Mouse (Mus musculus) lung, embryonic 14.5 days (tissue): ENCODE results near the gene Tox2. TPM values are rescaled to one million over a fixed set of nuclear protein-coding genes. Genes with fewer than 3 reads are reported as not detected.
A peak's percentile ranks its signal among the peaks of the same experiment; 100 is the strongest.

Source experiments
- ATAC-seq: fragments of 200-750 bp; cut with Nextera tagmentation; 2 replicates; pipeline ENCODE4 v1.8.0; 2017; ENCODE audit warnings: mild to moderate bottlenecking, moderate TSS enrichment, moderate library complexity; ENCODE audit not compliant: insufficient read depth
- DNase-seq: peaks from one replicate; pipeline ENCODE4 v3.0.0-alpha.2; 2015
- H3K27ac ChIP-seq: fragments of 300-500 bp; sonication (generic); 2 replicates; pipeline ENCODE4 v1.5.1; 2014; ENCODE audit warnings: low read depth, mild to moderate bottlenecking, moderate library complexity
- H3K27me3 ChIP-seq: fragments of 300-500 bp; sonication (generic); 2 replicates; pipeline ENCODE4 v1.6.1; 2014; ENCODE audit warnings: low read length, control low read depth; ENCODE audit not compliant: insufficient read depth
- H3K36me3 ChIP-seq: fragments of 300-500 bp; sonication (generic); 2 replicates; pipeline ENCODE4 v1.6.1; 2014; ENCODE audit warnings: control low read depth; ENCODE audit not compliant: insufficient read depth
- H3K4me1 ChIP-seq: fragments of 300-500 bp; sonication (generic); 2 replicates; pipeline ENCODE4 v1.6.1; 2014; ENCODE audit warnings: antibody characterized with exemption, control low read depth; ENCODE audit not compliant: insufficient read depth
- H3K4me2 ChIP-seq: fragments of 300-500 bp; sonication (generic); 2 replicates; pipeline ENCODE4 v1.6.1; 2014; ENCODE audit warnings: mild to moderate bottlenecking
- H3K4me3 ChIP-seq: fragments of 300-500 bp; sonication (generic); 2 replicates; pipeline ENCODE4 v1.5.1; 2014; ENCODE audit warnings: low read depth, low read length
- H3K9ac ChIP-seq: fragments of 300-500 bp; sonication (generic); 2 replicates; pipeline ENCODE4 v1.6.1; 2014
- H3K9me3 ChIP-seq: fragments of 300-500 bp; sonication (generic); 2 replicates; pipeline ENCODE4 v1.6.1; 2016; ENCODE audit warnings: low read depth, low read length, control low read depth
- CTCF ChIP-seq: IDR thresholded peaks from 2 replicates; pipeline ENCODE4 v1.5.1; 2016; ENCODE audit warnings: antibody characterized with exemption, low read depth
- WGBS: fragments of 180-500 bp; shearing (Covaris S2); extraction: QIAGEN DNeasy Blood & Tissue Kit; methylation state at CpG from one replicate; pipeline ENCODE4 v1.1.7; 2014; 5-methylcytosine and 5-hydroxymethylcytosine counted together
- polyA plus RNA-seq: library from polyadenylated mRNA; unstranded; fragments of >200 nt; fragmentation: Nextera tagmentation; extraction: Ambion mirVana; gene quantifications from 2 replicates; pipeline ENCODE4 v1.2.1, GENCODE M21; 2014

The Tox2 gene
- polyA plus RNA-seq, 1 experiment from 2014 or later: 4.3 TPM

- Histone ChIP-seq H3K4me2 (no peak overlapping the region), H3K9ac (no peak overlapping the region), H3K27me3 (no peaks in the 10 kb centered on the region), H3K27ac (0 out of 2 replicates have a peak overlapping the region, but pooled peaks have one; percentile 21), H3K4me3 (no peak overlapping the region), H3K9me3 (no peaks in the 10 kb centered on the region), H3K36me3 (no peaks in the 10 kb centered on the region), H3K4me1 (peaks cover 9% of the 10 kb centered on the region; the same call in 1 of the 2 replicates)
- no peak for DNase-seq
- ATAC-seq: peak; percentile 15; the same call in 1 of the 2 replicates
- WGBS: 46% methylated on average over 6 of the region's 6 CpGs
- no peak for TF ChIP-seq CTCF
Observed at GRCm38 (mm10) chr2:163195106-163195833, 7.7 kb upstream of the Tox2 start.

DNA sequence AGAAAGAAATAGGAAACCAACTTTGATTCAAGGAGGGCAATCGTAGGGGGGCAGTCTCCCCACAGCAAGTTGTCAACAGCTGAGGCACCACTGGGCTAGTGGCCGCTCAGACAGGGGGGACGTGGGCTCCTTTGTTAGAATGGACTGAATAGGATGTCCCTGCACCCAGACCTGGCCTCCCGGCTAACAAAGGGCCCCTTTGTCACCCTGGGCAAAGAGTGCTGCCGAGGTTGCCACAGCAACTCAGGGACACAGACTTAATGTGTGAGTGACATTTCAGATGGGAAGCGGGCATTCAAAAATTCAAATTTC is 7.1 kb upstream of the Tox2 start:
- ATAC-seq: peak; percentile 73
- H3K9me3 ChIP-seq: no peaks in the 10 kb centered on the region
- H3K4me3 ChIP-seq: no peak overlapping the region
- no peak overlapping the region for H3K9ac ChIP-seq
- H3K27ac ChIP-seq: 0 out of 2 replicates have a peak overlapping the region, but pooled peaks have one; percentile 21
- 0 out of 2 replicates have a peak, but pooled peaks cover 7% of the 10 kb centered on the region for H3K4me1 ChIP-seq
- H3K4me2 ChIP-seq: no peak overlapping the region
- no peak for TF ChIP-seq CTCF
- no peaks in the 10 kb centered on the region for H3K27me3 ChIP-seq
- no peaks in the 10 kb centered on the region for H3K36me3 ChIP-seq
- DNase-seq: peak; percentile 41
- WGBS: 44% methylated on average over 6 of the region's 6 CpGs

DNA sequence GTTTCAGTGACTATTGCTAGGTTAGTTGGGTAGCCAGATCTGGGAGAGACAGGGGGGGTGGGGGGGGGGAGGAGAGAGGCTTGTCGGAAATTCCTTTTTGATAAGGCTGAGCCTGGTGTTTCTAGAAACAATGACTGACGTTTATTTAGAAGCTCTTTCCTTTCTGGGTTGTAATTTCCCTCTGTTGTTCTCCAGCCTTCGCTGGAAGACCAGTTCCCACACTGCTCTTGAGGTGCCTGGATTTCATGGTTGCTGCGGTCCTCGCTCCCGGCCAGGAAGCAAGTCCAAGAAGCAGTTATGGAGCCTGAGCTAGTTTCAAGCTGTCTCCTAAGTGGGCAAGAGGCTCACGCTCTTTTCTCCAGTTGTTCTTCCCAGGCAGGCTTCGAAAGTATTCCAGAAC is 1.0 kb upstream of the Tox2 start:
- Histone ChIP-seq H3K4me1 (peaks cover 5% of the 10 kb centered on the region; the same call in 1 of the 2 replicates), H3K27me3 (peaks cover 42% of the 10 kb centered on the region), H3K9ac (no peak overlapping the region), H3K36me3 (no peaks in the 10 kb centered on the region), H3K4me2 (peak overlapping the region; percentile 90), H3K9me3 (no peaks in the 10 kb centered on the region), H3K4me3 (peak overlapping the region; percentile 48), H3K27ac (0 out of 2 replicates have a peak overlapping the region, but pooled peaks have one; percentile 18)
- no peak for ATAC-seq
- TF ChIP-seq CTCF: no peak
- DNase-seq: peak; percentile 29
- 34% methylated on average over 8 of the region's 8 CpGs for WGBS

- H3K27ac ChIP-seq: no peak overlapping the region
- 5% methylated on average over 4 of the region's 4 CpGs for WGBS
- no peak overlapping the region for H3K9ac ChIP-seq
Observed at GRCm38 (mm10) chr2:163202553-163202883, 407 bp upstream of the Tox2 start.

GRCm38 (mm10) chr2:163203635-163204547 is 966 bp downstream of the Tox2 start:
- no peak for TF ChIP-seq CTCF
- peak overlapping the region; percentile 90 for H3K4me2 ChIP-seq
- peak; percentile 28 for DNase-seq

More at GRCm38 (mm10) chr2:163202553-163202883, 407 bp upstream of the Tox2 start:
- H3K4me2 ChIP-seq: peak overlapping the region; percentile 90
- peaks cover 5% of the 10 kb centered on the region; the same call in 1 of the 2 replicates for H3K4me1 ChIP-seq
- H3K9me3 ChIP-seq: no peaks in the 10 kb centered on the region
- no peak for TF ChIP-seq CTCF
- DNase-seq (no peak), ATAC-seq (no peak)
- no peaks in the 10 kb centered on the region for H3K36me3 ChIP-seq
- H3K4me3 ChIP-seq: peak overlapping the region; percentile 48
- H3K27me3 ChIP-seq: peaks cover 42% of the 10 kb centered on the region

GRCm38 (mm10) chr2:163204548-163205261 is 1.8 kb downstream of the Tox2 start:
- no peaks in the 10 kb centered on the region for H3K36me3 ChIP-seq
- H3K4me1 ChIP-seq: peaks cover 5% of the 10 kb centered on the region; the same call in 1 of the 2 replicates
- peak overlapping the region; percentile 48 for H3K4me3 ChIP-seq
- TF ChIP-seq CTCF: no peak
- H3K9ac ChIP-seq: peak overlapping the region; percentile 46
- peak overlapping the region; percentile 90 for H3K4me2 ChIP-seq
- DNase-seq: peak; percentile 42
- peaks cover 42% of the 10 kb centered on the region for H3K27me3 ChIP-seq
- H3K27ac ChIP-seq: no peak overlapping the region
- H3K9me3 ChIP-seq: no peaks in the 10 kb centered on the region
- WGBS: 2% methylated on average over 38 of the region's 45 CpGs
- peak; percentile 15; the same call in 1 of the 2 replicates for ATAC-seq

More at GRCm38 (mm10) chr2:163203635-163204547, 966 bp downstream of the Tox2 start:
- peaks cover 42% of the 10 kb centered on the region for H3K27me3 ChIP-seq
- peaks cover 5% of the 10 kb centered on the region; the same call in 1 of the 2 replicates for H3K4me1 ChIP-seq
- H3K36me3 ChIP-seq: no peaks in the 10 kb centered on the region
- peak; percentile 12; the same call in 1 of the 2 replicates for ATAC-seq
- WGBS: 1% methylated on average over 75 of the region's 75 CpGs
- H3K9ac ChIP-seq: peak overlapping the region; percentile 46
- peak overlapping the region; percentile 48 for H3K4me3 ChIP-seq
- H3K9me3 ChIP-seq: no peaks in the 10 kb centered on the region
- no peak overlapping the region for H3K27ac ChIP-seq
